8 mouse cellular contexts compared by ENCODE assay signal in genomic region chr4:10290326-10290725, GRCm38 (mm10).
DNase-seq lines count a peak whose midpoint lies in the region; ATAC-seq and TF ChIP-seq lines count a peak whose summit lies in the region.
"Had no signal": no experiment of that assay in that cellular context is flagged by ENCODE, and none has a peak within 500 bp of the region (broad histone marks: within the 10 kb centered on the region; RNA-seq: fewer than 3 reads in every experiment).

No protein-coding gene starts in this region.

- TF ChIP-seq CTCF in lung, adult 2 months (IDR thresholded peaks at IDR 0.05; ENCODE audit: insufficient read depth, low read length), result no peak

- H3K36me3 ChIP-seq in hindbrain, embryonic 14.5 days (replicated peaks; ENCODE audit: control insufficient read depth, insufficient read depth), result no peaks in the 10 kb centered on the region
- H3K36me3 ChIP-seq in hindbrain, embryonic 10.5 days, result no peaks in the 10 kb centered on the region
- H3K36me3 ChIP-seq in neural tube, embryonic 15.5 days, result no peaks in the 10 kb centered on the region
- H3K36me3 ChIP-seq: neural tube, embryonic 12.5 days had no signal

- H3K27me3 ChIP-seq in hindbrain, embryonic 14.5 days (ENCODE audit: control insufficient read depth, insufficient read depth, low read length), result no peaks in the 10 kb centered on the region
- H3K27me3 ChIP-seq in hindbrain, embryonic 10.5 days (ENCODE audit: insufficient read depth, poor library complexity, severe bottlenecking), result no peaks in the 10 kb centered on the region
- no peaks in the 10 kb centered on the region for H3K27me3 ChIP-seq in neural tube, embryonic 15.5 days (replicated peaks)
- H3K27me3 ChIP-seq: neural tube, embryonic 12.5 days had no signal

- no peak overlapping the region for H3K4me2 ChIP-seq in hindbrain, embryonic 14.5 days (replicated peaks)
- H3K4me2 ChIP-seq in neural tube, embryonic 15.5 days, result no peak overlapping the region
- H3K4me2 ChIP-seq: neural tube, embryonic 12.5 days had no signal

- peak; percentile 52 for DNase-seq in hindbrain, embryonic 14.5 days (ENCODE audit: low spot score)
- DNase-seq in hindbrain, embryonic 10.5 days (ENCODE audit: low spot score), result no peak
- peak; percentile 16 for DNase-seq in lung, postnatal 10 days
- no peak for DNase-seq in lung, adult 2 months
- peak; percentile 24 for DNase-seq in brain, adult 2 months (ENCODE audit: low read depth, low spot score)
- no peak for DNase-seq in adrenal gland, adult 2 months

- H3K9me3 ChIP-seq in hindbrain, embryonic 14.5 days (ENCODE audit: control insufficient read depth, low read length), result no peaks in the 10 kb centered on the region
- no peaks in the 10 kb centered on the region for H3K9me3 ChIP-seq in hindbrain, embryonic 10.5 days
- no peaks in the 10 kb centered on the region for H3K9me3 ChIP-seq in neural tube, embryonic 15.5 days (replicated peaks)
- H3K9me3 ChIP-seq: neural tube, embryonic 12.5 days had no signal

- ATAC-seq in hindbrain, embryonic 14.5 days (ENCODE audit: low FRiP score), result no peak
- no peak for ATAC-seq in neural tube, embryonic 15.5 days (ENCODE audit: low FRiP score)

- H3K9ac ChIP-seq in hindbrain, embryonic 14.5 days, result no peak overlapping the region
- no peak overlapping the region for H3K9ac ChIP-seq in neural tube, embryonic 15.5 days (replicated peaks)
- H3K9ac ChIP-seq: neural tube, embryonic 12.5 days had no signal

- H3K27ac ChIP-seq in hindbrain, embryonic 14.5 days, result no peak overlapping the region
- H3K27ac ChIP-seq in hindbrain, embryonic 10.5 days, result no peak overlapping the region
- H3K27ac ChIP-seq in neural tube, embryonic 15.5 days (replicated peaks), result no peak overlapping the region
- H3K27ac ChIP-seq: neural tube, embryonic 12.5 days had no signal

- no peak overlapping the region for H3K4me3 ChIP-seq in hindbrain, embryonic 14.5 days (replicated peaks; ENCODE audit: low read length)
- H3K4me3 ChIP-seq in hindbrain, embryonic 10.5 days, result no peak overlapping the region
- H3K4me3 ChIP-seq in lung, adult 2 months (replicated peaks; ENCODE audit: extremely low read depth, low read depth, low read length), result no peak overlapping the region
- no peak overlapping the region for H3K4me3 ChIP-seq in neural tube, embryonic 15.5 days (replicated peaks)
- H3K4me3 ChIP-seq: neural tube, embryonic 12.5 days had no signal

- 73% methylated on average over 3 of the region's 3 CpGs for WGBS in hindbrain, embryonic 14.5 days
- WGBS in hindbrain, embryonic 10.5 days, result 75% methylated on average over 3 of the region's 3 CpGs
- 75% methylated on average over 3 of the region's 3 CpGs for WGBS in lung, adult 2 months
- WGBS in neural tube, embryonic 15.5 days, result 86% methylated on average over 3 of the region's 3 CpGs

- TF ChIP-seq POLR2A in lung, adult 2 months (IDR thresholded peaks at IDR 0.05; ENCODE audit: borderline replicate concordance, extremely low read depth, low read depth, low read length), result no peak

- no peaks in the 10 kb centered on the region for H3K4me1 ChIP-seq in hindbrain, embryonic 14.5 days (replicated peaks; ENCODE audit: control insufficient read depth, insufficient read depth, low read length)
- no peaks in the 10 kb centered on the region for H3K4me1 ChIP-seq in hindbrain, embryonic 10.5 days (replicated peaks)
- H3K4me1 ChIP-seq in lung, adult 2 months (ENCODE audit: control insufficient read depth, insufficient read depth, low read length), result no peaks in the 10 kb centered on the region
- H3K4me1 ChIP-seq in neural tube, embryonic 15.5 days, result no peaks in the 10 kb centered on the region
- H3K4me1 ChIP-seq: neural tube, embryonic 12.5 days had no signal

Comparison
In these comparisons a context has a peak if more than half of its experiments do, and no peak if none do; other contexts are left out.
1. DNase-seq: peak in hindbrain, embryonic 14.5 days (single experiment), lung, postnatal 10 days (single experiment) and brain, adult 2 months (single experiment); none in hindbrain, embryonic 10.5 days (single experiment), lung, adult 2 months (single experiment) and adrenal gland, adult 2 months (single experiment).